Mouse (Mus musculus) left cerebral cortex, postnatal 25 days (tissue): ENCODE results near the gene Adra1d. TPM values are rescaled to one million over a fixed set of nuclear protein-coding genes. Genes with fewer than 3 reads are reported as not detected.

Experiments used
- DNase-seq, 2 experiments: peaks; one replicate each; pipeline ENCODE4 v3.0.0; 2022; ENCODE audit warnings: low spot score in 2 of 2, mixed read lengths in 1 of 2
- intact Hi-C: fragments of 180-260 bp; cut with DNase I; formaldehyde crosslinking; loops from one replicate; pipeline ENCODE4 v1.15.1; 2025
- total RNA-seq, 2 experiments: library from RNA; stranded (reverse); gene quantifications; 2 replicates each; pipeline ENCODE4 v1.2.3; 2021

The Adra1d gene
- total RNA-seq, 2 experiments from 2014 or later = 47.0 to 62.0 TPM

DNA sequence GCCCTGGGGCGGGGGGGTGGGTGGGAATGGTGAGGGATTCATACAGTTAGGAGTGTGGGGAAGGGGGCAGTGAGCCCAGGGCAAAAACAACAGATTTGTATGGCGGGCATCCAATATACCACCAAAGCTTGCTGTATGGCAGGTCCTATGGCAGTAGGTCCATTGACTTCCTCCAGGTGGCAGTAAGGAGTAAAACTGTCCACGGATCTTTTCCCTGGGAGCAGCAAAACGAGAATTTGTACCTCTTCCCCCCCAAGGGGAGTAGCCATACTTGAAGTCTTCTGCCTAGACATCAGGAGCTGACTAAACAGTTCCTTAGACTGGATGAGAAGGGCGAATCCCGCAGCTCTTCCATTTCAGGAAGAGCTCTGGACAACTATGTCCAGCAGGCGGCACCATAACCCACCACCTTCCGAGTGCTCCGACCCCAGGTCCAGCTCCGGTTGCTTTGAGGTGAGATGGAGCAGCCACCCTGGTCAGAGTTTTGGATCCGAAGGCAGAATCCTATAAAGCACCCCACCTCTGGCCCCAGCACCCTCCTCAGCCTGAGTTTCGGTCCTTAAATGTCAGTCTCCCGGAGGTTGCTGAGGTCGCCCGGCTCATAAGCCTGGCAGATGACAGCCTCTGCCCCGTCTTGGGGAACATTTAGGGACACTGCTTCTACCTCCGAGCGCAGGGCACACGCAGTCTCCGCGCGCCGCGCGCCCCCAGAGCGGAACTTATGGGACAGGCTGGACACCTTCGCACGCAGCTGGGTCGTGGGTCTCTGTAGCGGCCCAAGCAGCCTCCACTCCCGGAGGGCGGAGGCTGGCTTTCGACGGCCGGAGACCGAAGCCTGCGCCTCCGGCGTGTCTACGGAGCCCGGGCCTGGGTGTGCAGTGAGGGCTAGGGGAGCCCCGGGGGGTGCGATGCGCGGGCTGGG is 16.4 kb downstream of the Adra1d start:
- peak; percentile 56 to 69 for DNase-seq
- intact Hi-C loops = loop anchor here (2.0 to 5.0 kb wide), 2 partner anchors 227 to 267 kb away; no protein-coding TSS in a partner anchor

DNA sequence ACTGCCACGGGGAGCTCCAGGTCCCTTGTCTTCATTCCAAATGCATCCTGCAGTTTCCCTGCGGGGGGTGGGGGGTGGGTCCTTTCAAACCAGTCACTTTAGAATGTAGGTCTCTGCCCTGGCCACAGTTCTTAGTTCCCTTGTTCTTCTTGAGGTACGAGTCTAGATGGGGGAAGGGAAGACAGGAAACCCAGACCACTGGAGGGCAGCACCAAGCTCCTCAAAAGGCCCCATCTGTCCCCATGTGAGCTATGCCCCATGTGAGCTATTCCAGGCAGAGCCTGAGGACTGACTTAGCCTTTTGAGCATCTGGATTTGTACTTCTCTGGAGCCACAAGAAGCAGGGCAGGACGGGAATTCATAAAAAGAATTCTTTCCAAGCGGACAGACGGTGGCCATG is 19.6 kb downstream of the Adra1d start:
- intact Hi-C loops = loop anchor here (5.0 kb wide), 1 partner anchor 415 kb away; no protein-coding TSS in a partner anchor
- no peak for DNase-seq

DNA sequence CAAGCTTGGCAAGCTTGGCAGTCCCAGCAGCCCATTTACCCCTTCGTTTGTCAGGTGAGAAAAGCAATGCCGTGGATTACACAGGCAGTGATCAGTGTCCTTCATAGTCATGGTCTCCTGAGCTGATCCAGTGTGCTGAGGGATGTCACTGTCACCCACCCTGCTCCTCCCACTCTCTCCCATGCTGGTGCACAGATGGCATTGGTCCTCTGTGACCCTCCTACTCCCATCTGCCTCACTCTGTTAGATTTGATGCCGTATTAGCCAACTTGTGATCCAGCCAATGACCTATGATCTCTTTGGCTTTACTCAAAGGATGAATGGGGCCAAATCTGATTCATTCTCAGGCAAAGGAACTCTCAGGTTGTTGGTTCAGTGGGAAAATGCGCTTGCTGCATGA is 20.4 kb downstream of the Adra1d start:
- intact Hi-C loops = loop anchor here (5.0 kb wide), 1 partner anchor 416 kb away; no protein-coding TSS in a partner anchor
- no peak for DNase-seq

DNA sequence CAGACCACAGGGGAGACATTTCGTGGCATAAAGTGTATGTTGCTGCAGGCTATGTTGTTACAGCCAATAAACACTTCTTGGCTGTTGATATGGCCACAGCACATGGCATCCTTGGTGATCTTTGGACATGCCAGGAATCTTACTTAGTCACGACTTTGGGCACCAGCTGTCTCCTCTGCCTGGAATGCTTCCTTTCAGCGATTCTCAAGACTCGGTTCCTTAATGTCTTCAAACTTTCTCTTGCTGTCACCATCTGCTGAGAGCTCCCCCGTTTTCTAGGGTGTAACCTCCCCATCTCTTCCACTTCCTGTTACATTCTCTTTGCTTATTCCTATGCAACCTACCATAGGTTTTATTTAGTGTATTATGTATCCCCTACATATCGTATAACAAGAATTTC is 22.3 kb downstream of the Adra1d start:
- DNase-seq = peak in 1 of 2 experiments; percentile 54
- intact Hi-C loops = loop anchor here (5.0 kb wide), 1 partner anchor 418 kb away; no protein-coding TSS in a partner anchor

DNA sequence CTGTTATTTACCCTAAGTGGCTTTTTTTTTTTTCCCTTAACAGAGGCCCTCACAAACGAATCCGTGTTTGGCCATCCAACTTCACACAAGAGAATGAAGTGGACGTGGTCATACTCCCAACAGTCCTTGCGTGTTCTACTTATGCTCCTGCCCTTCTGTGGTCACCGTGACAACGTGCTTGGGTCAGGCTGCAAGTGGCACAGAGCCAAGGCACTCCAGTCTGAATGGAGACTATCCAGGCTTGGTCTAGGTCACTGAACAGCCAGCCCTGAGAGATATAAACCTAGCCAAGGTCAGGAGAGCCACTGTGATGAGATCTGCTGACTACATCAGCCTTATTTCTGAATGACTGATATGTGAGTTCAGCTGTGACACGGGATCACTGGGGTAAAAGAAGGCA is 23.7 kb downstream of the Adra1d start:
- no peak for DNase-seq
- intact Hi-C loops = no loop called here

DNA sequence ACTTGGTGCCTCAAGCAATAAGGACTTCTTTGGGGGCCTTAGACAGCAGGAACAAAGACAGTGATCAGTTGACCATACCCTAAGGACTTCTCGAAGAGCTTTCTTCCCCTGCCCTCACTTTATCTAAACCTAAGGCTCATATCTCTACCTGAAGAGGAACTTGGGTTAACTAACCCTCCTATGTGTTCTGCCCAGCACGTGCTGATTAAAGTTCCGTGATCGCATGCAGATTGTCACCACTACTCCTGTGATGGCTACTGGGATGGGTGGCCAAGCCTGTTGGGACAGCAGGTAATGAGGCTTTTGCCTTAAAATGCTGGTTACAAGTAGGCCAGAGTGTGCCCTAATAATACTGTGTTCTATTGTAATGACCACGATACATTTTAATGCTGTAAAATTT is 26.9 kb downstream of the Adra1d start:
- no peak for DNase-seq
- intact Hi-C loops = no loop called here

DNA sequence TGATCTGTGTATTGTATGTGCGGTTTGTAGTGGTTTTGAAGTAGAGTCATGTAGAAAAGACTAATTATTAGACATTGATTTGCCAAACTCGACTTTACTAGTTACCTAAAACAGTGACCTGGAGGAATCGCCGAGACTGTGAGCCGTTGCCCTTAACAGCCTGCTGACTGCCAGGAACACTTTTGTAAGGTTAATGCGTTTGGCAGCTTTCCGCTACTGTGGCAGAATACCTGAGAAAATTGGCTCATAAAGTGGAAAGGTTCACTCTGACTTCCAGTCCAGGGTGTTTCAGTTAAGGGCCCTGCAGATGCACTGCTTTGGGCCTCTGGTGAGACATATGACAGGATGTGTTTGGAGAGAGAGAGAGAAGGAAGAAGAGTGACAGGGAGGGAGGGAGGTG is 30.8 kb downstream of the Adra1d start:
- intact Hi-C loops = no loop called here
- no peak for DNase-seq

DNA sequence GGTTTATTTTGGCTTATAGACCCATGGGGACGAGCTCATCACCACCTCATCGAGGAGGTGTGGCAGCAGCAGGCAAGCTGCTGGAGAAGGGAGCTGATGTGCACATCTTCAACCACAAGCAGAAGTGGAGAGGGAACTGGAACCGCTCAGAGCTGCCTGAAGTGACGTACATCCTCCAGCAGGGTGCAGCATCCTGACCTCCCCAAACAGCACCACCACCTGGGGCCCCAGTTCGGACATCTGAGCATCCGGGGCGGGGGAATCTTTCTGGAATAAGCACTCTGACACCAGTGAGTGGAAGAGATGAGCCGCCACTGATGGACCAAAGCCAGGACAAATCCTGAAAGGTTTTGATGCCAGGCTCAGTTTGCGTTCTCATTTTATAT is 31.5 kb downstream of the Adra1d start:
- peak; percentile 44 to 55 for DNase-seq
- intact Hi-C loops = loop anchor here (1.0 kb wide), 1 partner anchor 107 kb away; no protein-coding TSS in a partner anchor

DNA sequence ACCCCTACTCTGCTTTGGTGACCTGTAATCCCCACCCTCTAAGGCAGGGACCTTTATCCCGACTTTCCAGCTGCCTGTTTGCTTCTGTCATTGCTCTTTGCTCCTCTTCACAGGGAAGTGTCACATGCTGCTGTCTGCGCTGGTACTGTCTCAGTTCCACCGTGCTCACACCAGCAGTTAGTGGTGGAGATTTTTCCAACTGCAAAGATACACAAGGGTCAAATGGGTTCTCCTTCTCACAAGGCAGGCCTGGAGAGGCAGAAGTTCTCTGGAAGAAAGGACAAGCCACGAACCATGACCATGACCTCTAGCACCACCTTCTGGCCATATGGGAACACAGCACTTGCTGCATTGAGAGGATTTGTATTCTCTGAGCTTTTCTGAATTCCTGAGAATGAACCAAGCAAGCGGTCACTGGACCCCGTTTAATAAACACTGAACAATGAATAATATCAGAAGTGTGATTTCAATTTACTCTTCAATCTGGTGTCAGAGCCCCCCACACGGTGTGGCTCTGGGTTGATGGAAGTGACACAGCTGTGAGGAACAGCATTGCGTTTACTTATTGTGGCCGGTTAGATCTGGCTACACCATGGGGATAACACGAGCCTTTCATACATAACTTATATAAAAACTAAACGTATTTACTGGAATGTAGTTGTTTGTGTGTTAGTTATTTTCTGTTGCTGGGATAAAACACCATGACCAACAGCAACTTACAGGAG is 32.0 kb downstream of the Adra1d start:
- intact Hi-C loops = loop anchor here (1.0 kb wide), 1 partner anchor 107 kb away; no protein-coding TSS in a partner anchor
- peak; percentile 60 to 77 for DNase-seq

DNA sequence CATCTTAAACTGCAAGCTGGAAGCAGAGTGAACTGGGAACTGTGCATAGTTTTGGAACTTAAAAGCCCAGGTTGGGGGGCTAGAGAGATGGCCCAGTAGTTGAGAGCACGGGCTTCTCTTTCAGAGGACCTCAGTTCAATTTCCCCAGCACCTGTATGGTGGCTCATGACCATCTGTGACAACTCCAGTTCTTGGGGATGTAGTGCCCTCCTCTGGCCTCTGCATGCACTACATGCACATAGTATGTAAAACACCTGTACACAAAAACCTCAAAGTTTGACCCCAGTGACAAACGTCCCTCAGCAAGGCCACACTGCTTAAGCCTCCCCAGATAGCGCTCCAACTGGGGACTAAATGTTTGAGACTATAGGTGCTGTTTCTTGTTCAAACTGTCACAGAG is 35.0 kb downstream of the Adra1d start:
- intact Hi-C loops = no loop called here
- DNase-seq = no peak

DNA sequence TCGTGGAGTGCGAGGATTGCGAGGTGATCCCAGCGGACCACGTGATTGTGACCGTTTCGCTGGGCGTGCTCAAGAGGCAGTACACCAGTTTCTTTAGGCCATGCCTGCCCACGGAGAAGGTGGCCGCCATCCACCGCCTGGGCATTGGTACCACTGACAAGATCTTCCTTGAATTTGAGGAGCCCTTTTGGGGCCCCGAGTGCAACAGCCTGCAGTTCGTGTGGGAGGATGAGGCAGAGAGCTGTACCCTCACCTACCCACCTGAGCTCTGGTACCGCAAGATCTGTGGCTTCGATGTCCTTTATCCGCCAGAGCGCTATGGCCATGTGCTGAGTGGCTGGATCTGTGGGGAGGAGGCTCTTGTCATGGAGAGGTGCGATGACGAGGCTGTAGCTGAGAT is 41.3 kb downstream of the Adra1d start:
- no peak for DNase-seq
- intact Hi-C loops = no loop called here

DNA sequence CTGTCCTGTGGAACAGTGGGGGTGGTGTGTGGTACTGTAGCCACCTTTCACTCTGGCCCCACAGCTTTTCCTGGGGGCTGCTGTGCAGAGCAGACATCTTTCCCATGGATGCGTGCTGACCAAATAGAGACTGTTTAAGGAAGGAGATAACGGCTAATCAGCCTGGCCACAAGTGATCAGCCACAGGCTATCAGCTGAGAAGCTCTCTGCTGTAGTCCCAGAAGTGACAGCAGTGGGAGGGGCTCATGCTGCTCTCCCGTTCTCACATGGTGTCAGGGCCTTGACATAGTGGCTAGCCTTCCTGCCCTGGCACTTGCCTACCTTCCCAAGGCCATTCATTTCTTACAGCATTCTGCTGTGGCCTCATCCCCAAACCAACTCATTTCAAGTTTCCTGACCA is 43.3 kb downstream of the Adra1d start:
- DNase-seq = no peak
- intact Hi-C loops = loop anchor here (10.0 kb wide), 1 partner anchor 254 kb away; the partner anchor contains the start of gene Pank2

DNA sequence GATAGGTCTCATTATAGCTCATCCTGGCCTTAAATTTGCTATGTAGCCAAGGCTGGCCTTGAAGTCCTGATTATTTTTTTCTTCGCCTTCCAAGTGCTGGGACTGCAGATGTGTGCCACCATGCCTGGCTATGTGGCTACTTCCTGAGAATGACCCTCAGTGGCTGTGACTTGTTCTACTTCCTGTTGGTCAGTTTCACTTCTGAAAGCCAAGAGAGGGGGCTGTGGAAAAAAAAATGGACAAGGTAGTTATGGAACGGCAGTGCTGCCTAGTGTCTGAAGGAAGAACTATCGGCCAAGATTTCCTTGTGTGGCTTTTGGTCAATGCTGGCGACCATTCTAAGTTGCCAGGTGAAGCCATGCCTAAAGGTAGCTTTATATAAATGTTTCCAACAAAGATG is 44.5 kb downstream of the Adra1d start:
- no peak for DNase-seq
- intact Hi-C loops = loop anchor here (10.0 kb wide), 1 partner anchor 253 kb away; the partner anchor contains the start of gene Pank2

DNA sequence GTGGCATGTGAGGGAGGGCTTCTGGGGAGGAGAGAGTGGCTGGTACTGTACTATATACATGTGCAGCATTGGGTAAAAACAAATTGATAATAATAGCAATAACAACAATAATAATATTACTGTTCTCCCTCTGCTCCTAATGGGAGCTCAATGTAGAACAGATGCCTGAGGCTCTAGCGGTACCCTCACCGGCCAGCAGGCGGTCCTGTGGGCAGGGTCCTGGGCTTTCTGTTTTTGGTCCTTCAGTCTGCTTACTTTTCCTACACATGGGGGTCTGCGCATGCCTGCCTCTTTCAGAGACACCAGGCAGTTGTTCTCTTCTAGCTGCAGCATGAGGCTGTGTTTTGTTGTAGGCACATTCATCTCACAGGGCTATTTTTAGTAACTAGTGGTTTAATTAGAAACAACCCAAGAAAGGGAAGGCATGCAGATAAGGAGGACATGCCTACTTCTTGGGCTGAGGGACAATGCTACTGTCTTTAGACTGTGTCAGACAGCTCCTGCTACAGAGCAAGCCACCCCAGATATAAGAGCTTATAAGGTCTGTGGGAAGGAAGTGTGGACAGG is 47.9 kb downstream of the Adra1d start:
- peak in 1 of 2 experiments; percentile 55 for DNase-seq
- intact Hi-C loops = loop anchor here (10.0 kb wide), 1 partner anchor 249 kb away; the partner anchor contains the start of gene Pank2

DNA sequence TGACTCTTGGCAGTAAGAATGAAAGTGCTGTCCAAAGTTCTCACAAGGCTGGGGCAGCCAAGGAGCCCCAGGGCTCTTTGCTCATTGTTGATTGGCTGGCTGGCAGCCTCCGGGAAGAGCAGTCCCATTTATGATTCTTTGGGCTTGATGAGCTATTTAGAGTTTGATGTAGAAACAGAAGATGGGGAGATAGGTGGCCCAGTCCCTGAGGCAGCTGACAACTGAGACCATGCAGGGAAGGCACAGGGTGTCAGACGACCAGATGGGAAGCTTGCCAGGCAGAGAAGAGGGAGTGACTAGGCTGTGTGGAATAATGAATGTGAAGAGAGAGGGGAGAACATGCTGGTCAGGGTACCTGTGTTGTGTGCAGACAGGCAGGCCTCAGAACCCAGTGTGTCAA is 48.6 kb downstream of the Adra1d start:
- intact Hi-C loops = loop anchor here (10.0 kb wide), 1 partner anchor 249 kb away; the partner anchor contains the start of gene Pank2
- DNase-seq = no peak

DNA sequence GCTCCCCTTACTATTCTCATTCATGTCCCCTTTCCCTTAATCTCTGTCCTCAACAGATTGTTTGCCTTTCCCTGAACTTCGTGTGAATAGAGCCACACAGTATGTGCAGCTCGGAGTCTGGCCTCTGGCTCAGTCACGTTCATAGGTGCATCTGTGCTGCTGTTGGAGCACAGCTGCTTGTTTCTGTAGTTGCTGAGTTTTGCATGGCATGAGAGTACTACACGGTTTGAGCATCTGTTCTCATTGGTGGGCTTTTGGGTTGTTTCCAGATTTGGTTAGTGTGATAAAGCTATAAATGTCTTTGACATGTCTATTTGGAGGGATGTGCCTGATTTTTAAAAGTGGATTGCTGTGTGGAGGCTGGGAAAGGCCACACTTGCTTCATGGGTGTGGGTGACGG is 51.6 kb downstream of the Adra1d start:
- intact Hi-C loops = loop anchor here (1.0 to 10.0 kb wide), 3 partner anchors 18 to 246 kb away; partner anchors contain the start of gene Pank2
- no peak for DNase-seq

DNA sequence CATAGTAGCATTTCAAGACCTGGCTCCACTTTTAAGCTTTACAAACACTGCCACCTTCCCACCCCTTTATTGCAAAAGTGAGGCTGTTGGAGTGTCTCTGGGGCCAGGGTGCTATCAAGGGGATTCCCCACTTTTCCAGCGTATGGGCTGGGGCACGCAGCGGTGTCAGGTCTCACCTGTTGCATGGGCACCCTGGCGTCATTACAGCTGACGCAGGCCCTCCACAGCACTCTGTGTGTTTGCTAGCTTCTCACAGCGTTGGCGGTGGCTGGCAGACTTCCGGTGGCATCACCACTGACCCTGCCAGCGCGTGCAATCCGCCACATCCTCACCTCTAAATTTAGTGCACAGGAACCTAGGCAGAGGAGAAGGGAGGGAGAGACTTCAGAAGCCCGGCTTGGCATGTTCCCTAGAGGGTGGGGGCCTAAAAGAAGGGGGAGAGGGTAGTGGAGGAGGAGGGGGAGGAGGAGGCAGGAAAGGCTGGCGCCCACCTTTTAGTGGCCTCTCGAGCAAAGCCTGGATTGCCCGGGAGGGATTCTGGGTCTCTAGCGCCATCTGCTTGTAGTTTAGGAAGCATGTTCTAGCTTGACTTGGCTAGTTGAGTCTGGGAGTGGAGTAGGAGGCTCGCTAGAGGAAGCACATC is 52.3 kb downstream of the Adra1d start:
- intact Hi-C loops = loop anchor here (1.0 to 10.0 kb wide), 3 partner anchors 17 to 245 kb away; partner anchors contain the start of gene Pank2
- peak; percentile 70 to 82 for DNase-seq

DNA sequence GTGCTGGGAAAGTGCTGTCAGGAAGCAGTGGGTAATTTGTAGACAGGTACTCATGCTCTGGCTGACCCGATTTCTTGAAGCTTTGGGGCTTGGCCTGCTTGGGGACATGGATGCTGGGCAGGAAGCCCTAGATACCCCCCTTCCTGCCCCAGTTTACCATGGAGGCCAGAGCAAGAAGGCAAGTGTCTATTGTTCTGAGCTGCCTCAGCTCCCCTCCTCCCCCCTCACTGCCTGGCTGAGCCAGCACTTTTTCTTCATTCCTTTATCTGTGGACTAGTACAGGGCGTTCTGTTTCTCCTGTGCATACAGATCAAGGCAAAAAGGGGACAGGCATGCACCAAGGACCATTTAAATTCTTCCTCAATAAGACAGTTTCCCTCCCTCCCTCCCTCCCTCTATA is 53.6 kb downstream of the Adra1d start:
- DNase-seq = peak in 1 of 2 experiments; percentile 69
- intact Hi-C loops = no loop called here

DNA sequence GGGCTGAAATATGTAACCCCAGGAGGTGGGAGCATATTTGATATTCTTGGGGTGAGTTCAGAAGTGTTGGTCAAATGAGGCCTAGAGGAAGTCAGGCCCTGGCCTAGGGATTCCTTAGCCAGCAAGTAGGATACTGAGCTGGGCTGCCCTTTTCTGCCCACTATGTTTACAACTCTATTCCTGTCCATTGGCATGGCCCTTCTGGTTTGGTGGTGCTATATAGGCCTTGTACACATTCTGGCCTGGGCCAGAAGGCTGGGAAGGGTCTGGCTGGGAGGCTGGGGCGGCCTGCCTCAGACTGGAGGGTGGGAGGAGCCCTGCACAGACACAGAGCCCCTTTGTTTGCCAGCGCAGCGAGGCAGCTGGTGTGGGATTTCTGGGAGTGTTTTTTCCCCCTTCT is 55.7 kb downstream of the Adra1d start:
- intact Hi-C loops = no loop called here

More for the DNA sequence above, 55.7 kb downstream of the Adra1d start:
- DNase-seq = no peak
